Mouse (Mus musculus): ENCODE measurements around the gene Rnf11. TPM values are rescaled to one million over a fixed set of nuclear protein-coding genes. Genes with fewer than 3 reads are reported as not detected.
A peak's percentile ranks its signal among the peaks of the same experiment; 100 is the strongest.

Rnf11 gene
- polyA plus RNA-seq, 1 experiment from 2014 or later: 59.4 TPM

GRCm38 (mm10) chr4:109423438-109423837, 61.1 kb downstream of the Rnf11 start:
- H3K9me3 ChIP-seq: no peaks in the 10 kb centered on the region
- whole genome bisulfite sequencing: 77% methylated on average over 2 of the region's 2 CpGs
- no peak for ATAC-seq (ENCODE audit: low FRiP score, low read depth)
- no peak overlapping the region for H3K4me3 ChIP-seq
- no peak overlapping the region for H3K9ac ChIP-seq (replicated peaks)
- H3K4me2 ChIP-seq (replicated peaks): no peak overlapping the region
- no peaks in the 10 kb centered on the region for H3K36me3 ChIP-seq
- no peak overlapping the region for H3K27ac ChIP-seq (replicated peaks)
- no peaks in the 10 kb centered on the region for H3K27me3 ChIP-seq
- peaks cover 4% of the 10 kb centered on the region; the same call in 1 of the 2 replicates for H3K4me1 ChIP-seq

GRCm38 (mm10) chr4:109422436-109422835, 62.1 kb downstream of the Rnf11 start:
- Histone ChIP-seq H3K4me3 (no peak overlapping the region), H3K36me3 (no peaks in the 10 kb centered on the region), H3K4me1 (peaks cover 4% of the 10 kb centered on the region; the same call in 1 of the 2 replicates), H3K4me2 (replicated peaks) (no peak overlapping the region), H3K9ac (replicated peaks) (no peak overlapping the region), H3K27ac (replicated peaks) (no peak overlapping the region), H3K9me3 (no peaks in the 10 kb centered on the region), H3K27me3 (no peaks in the 10 kb centered on the region)
- WGBS: 71% methylated on average over 6 of the region's 6 CpGs
- ATAC-seq (ENCODE audit: low FRiP score, low read depth): no peak

GRCm38 (mm10) chr4:109421608-109422007, 62.9 kb downstream of the Rnf11 start:
- WGBS: 88% methylated on average over 7 of the region's 7 CpGs
- Histone ChIP-seq H3K4me1 (peaks cover 4% of the 10 kb centered on the region; the same call in 1 of the 2 replicates), H3K9me3 (no peaks in the 10 kb centered on the region), H3K27ac (replicated peaks) (no peak overlapping the region), H3K9ac (replicated peaks) (no peak overlapping the region), H3K4me2 (replicated peaks) (no peak overlapping the region), H3K36me3 (no peaks in the 10 kb centered on the region), H3K27me3 (no peaks in the 10 kb centered on the region), H3K4me3 (no peak overlapping the region)
- no peak for ATAC-seq (ENCODE audit: low FRiP score, low read depth)

GRCm38 (mm10) chr4:109420138-109420795, 64.3 kb downstream of the Rnf11 start:
- H3K9ac ChIP-seq (replicated peaks): no peak overlapping the region
- WGBS: 75% methylated on average over 8 of the region's 8 CpGs
- H3K4me2 ChIP-seq (replicated peaks): no peak overlapping the region
- peaks cover 4% of the 10 kb centered on the region; the same call in 1 of the 2 replicates for H3K4me1 ChIP-seq
- no peaks in the 10 kb centered on the region for H3K27me3 ChIP-seq
- no peaks in the 10 kb centered on the region for H3K9me3 ChIP-seq
- no peak overlapping the region for H3K4me3 ChIP-seq
- H3K36me3 ChIP-seq: no peaks in the 10 kb centered on the region
- no peak overlapping the region for H3K27ac ChIP-seq (replicated peaks)
- ATAC-seq (ENCODE audit: low FRiP score, low read depth): 0 out of 2 replicates have a peak, but pooled peaks have one; percentile 34

- ATAC-seq (ENCODE audit: low FRiP score, low read depth): no peak
- WGBS: 83% methylated on average over 4 of the region's 4 CpGs
- no peak overlapping the region for H3K27ac ChIP-seq (replicated peaks)
- H3K4me3 ChIP-seq: no peak overlapping the region
- H3K4me2 ChIP-seq (replicated peaks): no peak overlapping the region
- H3K9ac ChIP-seq (replicated peaks): no peak overlapping the region
- no peaks in the 10 kb centered on the region for H3K27me3 ChIP-seq
- H3K4me1 ChIP-seq: peaks cover 4% of the 10 kb centered on the region; the same call in 1 of the 2 replicates
- H3K9me3 ChIP-seq: no peaks in the 10 kb centered on the region
- H3K36me3 ChIP-seq: no peaks in the 10 kb centered on the region
These were observed 65.0 kb downstream of the Rnf11 start for GRCm38 (mm10) chr4:109419563-109419962.

- 28% methylated on average over 3 of the region's 3 CpGs for WGBS
- Histone ChIP-seq H3K4me1 (peaks cover 4% of the 10 kb centered on the region; the same call in 1 of the 2 replicates), H3K9ac (replicated peaks) (no peak overlapping the region), H3K27me3 (no peaks in the 10 kb centered on the region), H3K4me2 (replicated peaks) (no peak overlapping the region), H3K9me3 (no peaks in the 10 kb centered on the region), H3K4me3 (no peak overlapping the region), H3K27ac (replicated peaks) (no peak overlapping the region), H3K36me3 (no peaks in the 10 kb centered on the region)
- no peak for ATAC-seq (ENCODE audit: low FRiP score, low read depth)
These were observed 65.5 kb downstream of the Rnf11 start for GRCm38 (mm10) chr4:109419017-109419416.

GRCm38 (mm10) chr4:109417998-109418397, 66.5 kb downstream of the Rnf11 start:
- 84% methylated on average over 1 of the region's 1 CpGs for WGBS
- ATAC-seq (ENCODE audit: low FRiP score, low read depth): no peak
- H3K9me3 ChIP-seq: no peaks in the 10 kb centered on the region

GRCm38 (mm10) chr4:109412233-109412632, 72.3 kb downstream of the Rnf11 start:
- no peak overlapping the region for H3K4me2 ChIP-seq (replicated peaks)
- no peaks in the 10 kb centered on the region for H3K9me3 ChIP-seq
- H3K36me3 ChIP-seq: no peaks in the 10 kb centered on the region
- no peak overlapping the region for H3K27ac ChIP-seq (replicated peaks)
- 93% methylated on average over 5 of the region's 5 CpGs for WGBS
- ATAC-seq (ENCODE audit: low FRiP score, low read depth): no peak
- no peak overlapping the region for H3K4me3 ChIP-seq
- H3K4me1 ChIP-seq: 0 out of 2 replicates have a peak, but pooled peaks cover 3% of the 10 kb centered on the region
- no peak overlapping the region for H3K9ac ChIP-seq (replicated peaks)
- peaks cover 15% of the 10 kb centered on the region for H3K27me3 ChIP-seq

More at GRCm38 (mm10) chr4:109417998-109418397, 66.5 kb downstream of the Rnf11 start:
- Histone ChIP-seq H3K4me3 (no peak overlapping the region), H3K9ac (replicated peaks) (no peak overlapping the region), H3K27ac (replicated peaks) (no peak overlapping the region), H3K27me3 (no peaks in the 10 kb centered on the region), H3K4me2 (replicated peaks) (no peak overlapping the region), H3K36me3 (no peaks in the 10 kb centered on the region), H3K4me1 (peaks cover 4% of the 10 kb centered on the region; the same call in 1 of the 2 replicates)

- H3K4me3 ChIP-seq: no peak overlapping the region
- H3K4me1 ChIP-seq: peaks cover 4% of the 10 kb centered on the region; the same call in 1 of the 2 replicates
- H3K27ac ChIP-seq (replicated peaks): 0 out of 2 replicates have a peak overlapping the region, but pooled peaks have one; percentile 7
- WGBS: 86% methylated on average over 6 of the region's 6 CpGs
- no peak overlapping the region for H3K4me2 ChIP-seq (replicated peaks)
- no peak for ATAC-seq (ENCODE audit: low FRiP score, low read depth)
- H3K36me3 ChIP-seq: no peaks in the 10 kb centered on the region
- no peaks in the 10 kb centered on the region for H3K9me3 ChIP-seq
- H3K9ac ChIP-seq (replicated peaks): no peak overlapping the region
- peaks cover 22% of the 10 kb centered on the region for H3K27me3 ChIP-seq
These were observed 73.1 kb downstream of the Rnf11 start for GRCm38 (mm10) chr4:109411377-109411967.

GRCm38 (mm10) chr4:109410681-109411376, 73.7 kb downstream of the Rnf11 start:
- Histone ChIP-seq H3K9ac (replicated peaks) (no peak overlapping the region), H3K4me2 (replicated peaks) (no peak overlapping the region), H3K27me3 (peaks cover 27% of the 10 kb centered on the region), H3K27ac (replicated peaks) (0 out of 2 replicates have a peak overlapping the region, but pooled peaks have one; percentile 7), H3K4me3 (no peak overlapping the region), H3K9me3 (no peaks in the 10 kb centered on the region), H3K36me3 (no peaks in the 10 kb centered on the region), H3K4me1 (peaks cover 10% of the 10 kb centered on the region)
- ATAC-seq (ENCODE audit: low FRiP score, low read depth): no peak
- 72% methylated on average over 9 of the region's 9 CpGs for WGBS

GRCm38 (mm10) chr4:109407701-109408485, 76.6 kb downstream of the Rnf11 start:
- 87% methylated on average over 9 of the region's 9 CpGs for WGBS
- Histone ChIP-seq H3K9me3 (no peaks in the 10 kb centered on the region), H3K9ac (replicated peaks) (no peak overlapping the region), H3K27ac (replicated peaks) (no peak overlapping the region), H3K27me3 (peaks cover 36% of the 10 kb centered on the region), H3K4me3 (no peak overlapping the region), H3K36me3 (no peaks in the 10 kb centered on the region), H3K4me1 (peaks cover 15% of the 10 kb centered on the region), H3K4me2 (replicated peaks) (peak overlapping the region; percentile 98)
- no peak for ATAC-seq (ENCODE audit: low FRiP score, low read depth)
